Mouse (Mus musculus): ENCODE data around the gene Prkch.

The Prkch gene

DNA sequence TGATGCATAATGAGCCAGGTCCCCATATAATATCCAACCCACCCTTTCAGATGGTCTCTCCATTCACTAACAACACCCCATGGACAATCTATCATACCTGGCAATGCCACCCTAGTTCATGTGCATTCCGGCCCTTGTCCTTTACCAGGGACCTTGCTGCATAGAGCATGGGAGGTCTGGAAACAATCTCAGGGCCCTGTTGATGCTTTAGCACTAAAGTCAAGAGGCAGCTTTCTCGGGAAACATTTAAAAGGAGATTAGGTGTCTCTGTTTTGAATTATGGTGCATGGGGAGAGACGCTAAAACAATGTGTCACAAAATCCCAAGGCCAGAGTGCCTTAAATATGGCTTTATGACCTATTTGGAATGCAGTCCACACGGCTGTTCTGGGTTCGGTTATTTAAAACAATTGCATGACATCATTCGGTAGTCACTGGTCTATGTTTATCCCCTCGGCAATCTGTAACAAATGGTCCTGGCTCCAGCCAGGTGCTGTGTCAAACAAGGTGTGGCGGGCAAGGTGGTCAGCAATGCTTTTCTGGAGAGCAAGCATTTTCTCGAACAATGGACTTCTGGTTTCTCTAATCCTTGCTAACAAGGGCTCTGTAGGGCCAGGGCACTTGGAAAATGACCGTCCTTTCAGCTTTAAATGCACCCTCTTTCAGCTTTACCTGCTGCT, 217.9 kb downstream of the Prkch start:
- DNase-seq (ENCODE audit: low spot score): no peak

DNA sequence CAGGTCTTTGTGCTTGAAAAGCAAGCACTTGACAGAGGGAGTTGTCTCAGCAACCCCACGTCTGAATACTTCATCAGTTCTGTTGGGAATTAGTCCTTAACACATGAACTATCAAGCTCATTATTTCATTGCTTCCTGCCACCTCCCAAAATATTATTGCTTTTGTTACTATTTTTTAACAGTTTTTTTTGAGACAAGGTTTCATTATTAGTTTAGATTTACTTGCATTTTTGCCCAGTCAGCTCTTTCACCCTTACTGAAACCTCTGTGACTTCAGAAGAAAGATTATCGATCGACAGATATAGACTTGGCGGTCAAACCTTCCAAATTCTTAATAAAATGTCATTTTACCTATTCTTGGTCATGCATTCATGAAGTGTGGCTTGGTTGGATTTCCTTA, 219.3 kb downstream of the Prkch start:
- DNase-seq (ENCODE audit: low spot score): no peak

DNA sequence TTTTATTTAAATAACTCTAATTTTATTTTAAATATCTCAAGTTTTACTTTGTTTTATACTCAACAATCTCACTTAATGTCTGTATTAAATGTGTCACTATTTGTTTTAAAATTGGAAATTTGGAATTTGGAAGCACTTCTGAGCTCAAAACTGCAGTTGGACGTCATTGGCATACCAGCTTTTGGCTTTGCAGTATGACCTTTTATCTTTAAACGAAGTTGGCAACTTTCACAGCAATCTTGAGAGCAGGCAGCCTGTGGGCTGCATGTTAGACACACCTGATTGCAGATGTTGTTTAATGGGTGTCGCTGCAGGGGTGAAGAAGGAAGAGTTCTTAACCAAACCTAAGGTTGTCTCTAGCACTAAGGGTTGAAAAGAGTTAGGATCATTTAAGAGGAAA, 220.9 kb downstream of the Prkch start:
- no peak for DNase-seq (ENCODE audit: low spot score)

DNA sequence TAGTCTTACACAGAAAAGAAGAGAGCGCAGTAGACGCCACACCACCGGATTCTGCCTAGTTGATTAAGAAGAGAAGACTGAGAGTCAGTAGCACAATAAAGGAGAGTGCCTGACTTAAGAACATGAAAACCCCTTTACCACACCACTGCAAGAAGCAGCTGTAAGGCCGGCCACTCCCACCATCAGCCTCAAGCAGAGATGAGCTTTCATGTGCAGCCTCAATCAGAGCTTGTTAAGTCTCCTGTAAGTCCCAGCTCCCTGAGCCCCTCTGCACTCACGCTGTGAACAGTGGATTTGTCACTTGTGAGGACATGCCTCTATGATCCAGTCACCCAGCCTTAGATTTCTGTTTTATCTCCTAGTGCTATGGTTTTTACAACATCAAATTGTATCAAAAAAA, 221.4 kb downstream of the Prkch start:
- DNase-seq (ENCODE audit: low spot score): no peak

DNA sequence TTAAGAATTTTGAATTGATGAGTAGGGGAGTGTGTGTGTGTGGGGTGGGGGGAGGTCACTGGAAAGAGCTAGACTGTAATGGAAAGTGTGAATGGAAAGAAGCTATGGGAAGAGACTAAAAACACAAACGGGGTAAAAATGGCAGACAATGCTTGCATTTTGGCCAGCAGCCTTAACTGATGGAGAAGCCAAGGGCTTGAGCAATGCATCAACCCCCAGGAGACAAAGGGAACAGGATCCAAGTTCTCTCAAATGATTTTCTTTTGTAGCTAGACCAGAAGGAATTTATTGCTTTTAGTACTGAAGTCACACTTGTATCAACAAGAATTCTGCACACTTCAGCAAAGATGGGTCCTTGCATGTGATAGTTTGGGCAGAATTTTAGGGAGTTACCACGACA, 222.6 kb downstream of the Prkch start:
- no peak for DNase-seq (ENCODE audit: low spot score)

DNA sequence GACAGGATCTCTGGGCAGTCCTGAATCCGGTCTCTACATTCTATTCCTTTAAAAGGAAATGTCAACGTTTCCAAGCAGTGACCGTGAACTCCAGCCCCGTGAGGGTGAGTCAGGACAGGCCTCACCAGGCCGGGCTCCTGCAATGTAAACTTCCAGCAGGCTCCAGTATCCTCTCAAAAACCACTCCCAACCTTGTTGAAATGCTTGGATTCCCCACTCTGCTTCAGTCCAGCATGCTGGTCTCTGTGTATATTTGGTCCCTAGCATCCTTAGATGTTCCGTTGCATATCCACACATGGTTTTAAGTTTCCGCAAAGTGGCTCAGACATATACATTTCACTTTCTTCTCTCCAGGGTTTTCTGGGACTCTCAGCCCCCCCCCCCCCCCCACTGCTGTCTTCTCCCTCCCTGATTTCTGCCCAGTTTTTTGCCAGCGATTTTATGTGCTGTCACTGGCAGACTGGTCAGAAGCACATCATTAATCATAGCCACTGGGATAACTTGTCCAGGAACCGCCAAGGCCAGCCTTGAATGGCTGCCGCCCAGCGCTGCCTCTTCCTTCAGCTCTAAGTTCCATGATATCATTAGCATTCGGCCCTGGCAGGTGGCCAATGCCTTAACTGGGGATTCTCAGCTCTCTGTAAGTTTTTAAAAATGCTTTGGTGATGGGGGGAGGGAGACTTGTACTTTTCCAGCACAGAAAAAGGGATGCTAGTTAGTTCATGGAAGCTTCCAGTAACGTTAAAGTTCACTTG, 225.6 kb downstream of the Prkch start:
- DNase-seq (ENCODE audit: low spot score): no peak

DNA sequence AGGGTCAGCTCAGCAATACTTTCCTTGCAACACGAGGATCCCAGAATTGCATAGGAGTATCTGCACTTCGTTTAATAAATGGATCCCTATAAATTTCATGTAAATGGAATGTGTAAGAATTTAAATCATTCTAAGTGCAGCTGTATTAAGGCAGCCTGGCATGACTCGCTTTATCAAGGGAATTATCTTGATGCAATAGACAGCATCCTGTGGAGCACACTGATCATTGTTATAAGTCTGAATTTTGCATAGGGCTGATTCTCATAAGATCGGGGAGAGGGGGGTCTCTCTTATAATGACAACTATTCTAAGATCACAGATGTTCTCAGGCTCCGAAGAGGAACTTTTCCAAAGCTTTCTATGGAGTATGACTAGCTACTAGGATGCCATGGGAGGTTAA, 226.3 kb downstream of the Prkch start:
- no peak for DNase-seq (ENCODE audit: low spot score)

DNA sequence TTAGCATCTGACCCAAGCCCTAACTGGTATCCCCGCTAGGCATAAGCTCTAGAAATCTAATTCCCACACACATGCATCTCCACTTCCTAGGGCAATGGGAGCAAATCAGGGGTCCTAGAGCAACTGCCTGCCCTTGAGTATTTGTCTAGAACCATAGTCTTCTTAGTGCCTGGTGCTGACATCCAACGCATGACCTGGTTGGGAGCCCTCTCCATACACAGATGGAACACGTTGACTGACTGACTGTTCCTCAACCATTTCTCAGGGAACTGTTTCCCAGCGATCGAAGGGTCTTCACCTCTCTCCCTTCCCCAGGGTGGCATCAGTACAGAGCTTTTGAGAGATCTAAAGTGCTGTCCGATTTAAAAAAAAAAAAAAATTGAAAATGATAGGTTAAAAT, 227.6 kb downstream of the Prkch start:
- DNase-seq (ENCODE audit: low spot score): no peak

DNA sequence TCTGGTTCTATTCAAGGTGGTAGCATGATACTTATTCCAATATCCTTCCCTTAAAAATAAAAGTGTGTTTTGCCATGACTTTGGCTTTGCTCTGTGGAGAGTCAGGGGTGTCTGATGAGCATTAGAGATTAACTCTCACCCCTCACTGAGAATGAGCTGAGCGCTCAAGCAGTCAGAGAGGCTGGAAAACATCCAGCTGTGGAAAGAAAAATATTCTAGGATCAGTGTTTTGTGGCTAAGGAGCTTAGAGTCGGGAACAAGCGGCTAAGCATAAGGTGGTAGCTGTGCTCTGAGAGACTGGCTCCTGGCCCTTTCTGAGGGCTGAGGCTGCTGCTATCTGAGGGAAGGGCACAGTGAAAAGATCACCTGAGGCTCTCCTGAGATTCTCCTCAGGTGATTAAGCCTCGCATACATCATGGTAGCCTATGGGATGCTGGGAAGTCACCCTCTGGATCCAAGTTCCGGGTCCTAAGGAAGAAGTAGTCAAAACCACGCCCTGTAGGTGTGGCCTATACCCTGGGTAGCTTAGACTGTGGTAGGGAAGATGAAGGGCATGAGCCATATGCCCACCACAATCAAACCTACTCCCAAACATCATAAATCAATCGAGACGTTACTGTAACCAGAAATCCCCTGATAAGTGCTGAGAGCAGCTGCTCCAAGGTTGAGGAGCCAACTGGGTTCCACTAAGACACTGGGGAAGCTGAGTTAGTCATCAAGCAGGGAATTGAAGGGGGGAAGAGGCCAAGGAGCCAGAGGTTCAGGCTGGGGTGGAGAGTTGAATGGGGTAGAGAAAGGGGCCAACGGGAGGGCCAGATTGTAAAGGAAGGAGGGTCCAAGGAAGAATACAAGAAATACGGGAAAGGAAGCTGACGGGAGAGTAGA, 228.7 kb downstream of the Prkch start:
- no peak for DNase-seq (ENCODE audit: low spot score)

DNA sequence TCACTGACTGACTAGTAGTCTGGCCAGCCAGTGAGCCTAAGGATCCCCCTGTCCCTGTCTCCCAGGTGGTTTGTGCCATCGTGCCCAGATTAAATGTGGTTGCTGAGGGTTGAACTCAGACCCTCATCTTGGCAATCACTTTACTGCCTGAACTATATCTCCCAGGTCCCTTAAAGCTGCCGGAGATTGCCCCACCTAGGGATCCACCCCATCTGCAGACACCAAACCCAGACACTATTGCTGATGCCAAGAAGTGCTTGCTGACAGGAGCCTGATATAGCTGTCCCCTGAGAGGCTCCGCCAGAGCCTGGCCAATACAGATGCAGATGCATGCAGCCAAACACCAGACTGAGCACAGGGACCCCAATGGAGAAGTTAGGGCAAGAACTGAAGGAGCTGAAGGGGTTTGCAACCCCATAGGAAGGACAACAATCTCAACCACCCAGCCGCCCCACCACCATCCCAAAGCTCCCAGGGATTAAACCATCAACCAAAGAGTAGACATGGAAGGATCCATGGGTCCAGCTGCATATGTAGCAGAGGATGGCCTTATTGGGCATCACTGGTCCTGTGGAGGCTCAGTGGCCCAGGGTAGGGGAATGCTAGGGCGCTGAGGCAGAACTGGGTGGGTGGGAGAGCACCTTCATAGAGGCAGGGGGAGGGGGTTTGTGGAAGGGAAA, 229.6 kb downstream of the Prkch start:
- no peak for DNase-seq (ENCODE audit: low spot score)

DNA sequence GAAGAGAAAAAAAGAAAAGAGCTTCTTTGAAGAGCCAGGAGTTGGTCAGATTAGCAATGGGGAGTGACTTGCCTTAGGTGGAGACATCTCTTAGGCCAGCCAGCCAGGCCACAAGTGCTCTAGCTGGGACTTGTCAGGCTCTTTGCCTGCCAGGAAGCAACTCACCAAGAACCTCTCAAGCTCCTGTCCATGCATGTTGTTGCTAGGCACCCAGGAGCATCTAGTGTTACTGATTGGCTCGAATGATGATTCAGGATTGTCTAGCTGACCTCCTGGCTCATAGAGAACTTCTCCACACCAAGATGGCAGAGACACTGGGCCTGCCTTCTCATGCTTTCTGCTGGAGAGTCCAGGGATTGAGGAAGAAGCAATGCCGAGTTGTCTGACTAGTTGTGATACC, 230.3 kb downstream of the Prkch start:
- DNase-seq (ENCODE audit: low spot score): no peak

DNA sequence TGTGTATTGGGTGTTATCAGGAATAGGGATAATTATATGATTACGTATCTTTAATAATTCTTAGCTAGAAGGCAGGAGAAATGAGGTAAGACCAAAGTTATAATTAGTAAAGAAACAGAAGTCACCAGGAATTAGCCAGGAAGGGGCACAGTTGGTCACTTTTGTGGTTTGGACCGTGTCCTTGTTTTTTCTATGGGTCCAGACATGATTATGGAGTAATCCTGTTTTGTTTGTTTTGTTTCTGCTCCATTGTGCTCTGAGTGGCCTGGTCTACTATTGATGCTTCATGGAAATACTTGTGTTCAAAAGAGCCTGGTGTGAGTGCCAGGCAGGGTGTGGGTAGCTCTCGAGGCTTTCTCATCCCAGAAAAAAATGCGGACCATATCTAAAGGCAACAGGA, 230.9 kb downstream of the Prkch start:
- DNase-seq (ENCODE audit: low spot score): no peak

DNA sequence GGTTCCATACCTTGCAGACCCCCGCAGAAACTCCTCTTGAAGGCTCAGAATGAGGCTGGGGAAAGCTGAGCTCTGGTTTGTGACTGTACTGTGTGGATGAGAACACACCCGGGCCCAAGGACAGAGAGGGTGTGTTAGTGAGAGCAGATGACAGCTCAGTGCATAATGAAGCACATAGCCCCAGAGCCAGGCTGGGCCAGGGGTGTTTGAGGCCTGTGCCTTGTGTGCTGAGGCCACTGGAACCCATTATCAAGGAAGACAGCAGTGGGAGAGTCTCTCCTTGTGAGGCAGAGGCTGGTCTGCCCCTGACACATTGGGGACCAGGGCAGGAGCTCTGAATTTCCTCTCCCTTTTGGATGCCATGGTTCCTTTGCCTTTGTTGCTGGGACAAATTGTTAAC, 231.3 kb downstream of the Prkch start:
- DNase-seq (ENCODE audit: low spot score): no peak

DNA sequence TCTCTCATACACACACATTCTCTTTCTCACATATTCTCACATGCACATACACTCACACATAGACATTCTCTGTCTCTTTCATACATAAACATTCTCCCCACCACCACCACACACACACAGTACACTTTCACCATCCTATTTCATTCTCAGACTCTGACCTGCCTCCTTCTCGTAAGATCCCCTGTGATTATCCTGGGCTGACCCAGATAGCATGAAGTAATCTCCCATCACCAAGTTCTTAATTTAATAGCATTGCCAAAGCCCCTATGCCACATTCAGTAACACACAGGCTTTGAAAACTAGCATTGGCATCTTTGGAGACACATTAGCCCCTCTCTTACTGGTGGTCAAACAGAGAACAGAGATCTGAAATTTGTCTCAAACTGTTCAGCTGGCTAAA, 232.3 kb downstream of the Prkch start:
- DNase-seq (ENCODE audit: low spot score): no peak

DNA sequence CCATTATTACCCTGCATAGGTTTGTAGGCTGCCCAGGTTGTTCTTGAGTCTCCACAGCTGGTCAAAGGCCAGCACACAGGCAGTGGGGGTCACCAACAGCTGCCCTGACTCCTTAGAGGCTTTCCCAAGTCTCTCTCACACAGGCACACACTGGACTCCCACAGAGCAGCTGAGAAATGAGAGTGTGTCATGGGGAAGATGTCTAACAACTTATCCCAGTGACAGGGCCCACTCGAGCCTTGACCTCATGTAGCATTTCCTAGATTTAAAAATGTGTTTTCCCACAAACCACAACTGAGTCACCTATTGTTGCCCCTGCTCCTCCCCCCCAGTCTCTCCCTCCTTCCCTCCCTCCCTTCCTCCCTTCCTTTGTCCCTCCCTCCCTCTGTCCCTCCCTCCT, 234.2 kb downstream of the Prkch start:
- no peak for DNase-seq (ENCODE audit: low spot score)

DNA sequence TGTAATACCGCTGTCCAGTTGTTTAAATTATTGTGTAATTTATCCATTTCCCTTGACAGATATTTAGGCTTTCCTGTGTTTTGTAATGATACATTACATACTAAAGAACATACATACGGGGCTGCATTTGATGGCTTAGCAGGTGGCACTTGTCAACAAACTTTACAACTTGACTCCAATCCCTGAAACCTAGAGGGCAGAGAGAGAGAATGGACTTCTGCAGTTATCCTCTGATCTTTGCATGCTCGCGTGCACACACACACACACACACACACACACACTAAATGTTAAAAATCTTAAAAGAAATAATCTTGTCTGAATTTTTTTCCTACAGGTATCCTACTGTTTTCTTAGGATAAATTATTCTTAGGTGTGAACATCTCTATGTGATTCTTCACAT, 236.6 kb downstream of the Prkch start:
- DNase-seq (ENCODE audit: low spot score): no peak

DNA sequence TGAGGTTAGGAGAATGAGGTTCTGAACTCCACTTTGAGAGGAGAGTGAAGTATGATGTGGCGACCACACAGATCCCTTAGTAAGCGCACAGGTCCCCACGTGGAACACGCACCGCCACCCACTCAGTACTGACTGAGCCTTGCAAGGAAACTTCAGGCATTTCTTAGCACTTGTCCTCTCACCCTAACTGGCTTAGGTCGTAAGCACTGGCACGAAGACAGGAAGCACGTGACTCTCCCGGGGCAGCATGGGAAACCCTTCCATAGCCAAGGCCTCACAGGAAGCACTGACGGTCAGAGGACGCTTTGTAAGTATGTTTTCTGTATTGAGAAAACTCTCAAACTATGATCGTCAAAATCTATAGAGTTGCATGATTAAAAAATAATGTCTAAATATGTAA, 237.7 kb downstream of the Prkch start:
- no peak for DNase-seq (ENCODE audit: low spot score)

DNA sequence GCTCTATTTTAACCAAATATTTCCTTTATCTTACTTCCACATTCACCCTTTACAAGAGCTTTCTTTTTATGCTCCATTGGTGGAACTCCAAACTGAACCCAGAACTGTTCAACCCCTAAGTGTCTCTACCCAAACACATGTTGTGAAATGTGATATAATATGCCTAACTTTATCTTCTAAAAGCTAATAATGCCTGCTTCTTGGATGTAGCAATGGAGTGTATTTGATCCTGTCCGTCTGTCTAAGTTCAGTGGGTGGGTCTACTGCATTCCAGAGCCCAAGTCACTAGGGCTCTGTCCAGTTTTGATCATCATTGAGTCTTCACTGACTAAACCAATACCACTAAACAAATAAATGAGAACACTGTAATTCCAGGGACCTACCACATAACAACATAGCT, 240.2 kb downstream of the Prkch start:
- DNase-seq (ENCODE audit: low spot score): no peak
